Mouse (Mus musculus) small intestine, adult 2 months (tissue): ENCODE measurements around the gene Ncl. TPM values are rescaled to one million over a fixed set of nuclear protein-coding genes. Genes with fewer than 3 reads are reported as not detected.

Source experiments
- H3K27ac ChIP-seq: fragments of 200-500 bp; 2 replicates; pipeline ENCODE4 v1.5.1; 2012; ENCODE audit warnings: low read depth, low read length, control low read depth, inconsistent platforms; ENCODE audit not compliant: insufficient read depth
- H3K27me3 ChIP-seq: fragments of 200-500 bp; 2 replicates; pipeline ENCODE4 v1.6.1; 2012; ENCODE audit warnings: mild to moderate bottlenecking, moderate library complexity, low read length, inconsistent platforms; ENCODE audit not compliant: control insufficient read depth, insufficient read depth
- H3K36me3 ChIP-seq: fragments of 200-500 bp; 2 replicates; pipeline ENCODE4 v1.6.1; 2012; ENCODE audit warnings: mild to moderate bottlenecking, low read length, control low read depth, inconsistent platforms; ENCODE audit not compliant: control insufficient read depth, insufficient read depth
- H3K4me1 ChIP-seq: fragments of 200-500 bp; 2 replicates; pipeline ENCODE4 v1.6.1; 2012; ENCODE audit warnings: low read length, inconsistent platforms, mixed read lengths; ENCODE audit not compliant: control insufficient read depth, insufficient read depth, insufficient read length
- H3K4me3 ChIP-seq: fragments of 200-500 bp; 2 replicates; pipeline ENCODE4 v1.5.1; 2012; ENCODE audit warnings: low read depth, mild to moderate bottlenecking, control low read depth, inconsistent platforms, low read length, moderate library complexity
- CTCF ChIP-seq: fragments of 200-500 bp; IDR thresholded peaks from 2 replicates; pipeline ENCODE4 v1.5.1; 2012; ENCODE audit warnings: low read depth, mild to moderate bottlenecking, control low read depth, inconsistent platforms, low read length, moderate library complexity, mixed read lengths; ENCODE audit not compliant: insufficient replicate concordance, insufficient read length; ENCODE audit errors: extremely low read depth
- POLR2A ChIP-seq: fragments of 200-500 bp; IDR thresholded peaks from 2 replicates; pipeline ENCODE4 v1.6.1; 2012; ENCODE audit warnings: low read depth, mild to moderate bottlenecking, control low read depth, inconsistent platforms, low read length, moderate library complexity
- WGBS: fragments of 180-500 bp; shearing (Covaris S2); methylation state at CpG from one replicate; pipeline ENCODE4 v1.1.7; 2018; 5-methylcytosine and 5-hydroxymethylcytosine counted together
- polyA plus RNA-seq: library from polyadenylated mRNA; depleted of rRNA; stranded (reverse); fragments of >200 nt; gene quantifications from 2 replicates; pipeline ENCODE4 v1.2.3, GENCODE M21; 2012

Ncl gene
- polyA plus RNA-seq, 1 experiment = 6.1 TPM

- WGBS = 53% methylated on average over 7 of the region's 7 CpGs
- peak overlapping the region; percentile 58 for H3K27ac ChIP-seq
- no peak overlapping the region for H3K4me3 ChIP-seq
- H3K4me1 ChIP-seq = peaks cover 5% of the 10 kb centered on the region; the same call in 1 of the 2 replicates
- no peaks in the 10 kb centered on the region for H3K36me3 ChIP-seq
- H3K27me3 ChIP-seq = no peaks in the 10 kb centered on the region
- no peak for TF ChIP-seq CTCF
These were observed 39.0 kb upstream of the Ncl start for GRCm38 (mm10) chr1:86398222-86398621.

DNA sequence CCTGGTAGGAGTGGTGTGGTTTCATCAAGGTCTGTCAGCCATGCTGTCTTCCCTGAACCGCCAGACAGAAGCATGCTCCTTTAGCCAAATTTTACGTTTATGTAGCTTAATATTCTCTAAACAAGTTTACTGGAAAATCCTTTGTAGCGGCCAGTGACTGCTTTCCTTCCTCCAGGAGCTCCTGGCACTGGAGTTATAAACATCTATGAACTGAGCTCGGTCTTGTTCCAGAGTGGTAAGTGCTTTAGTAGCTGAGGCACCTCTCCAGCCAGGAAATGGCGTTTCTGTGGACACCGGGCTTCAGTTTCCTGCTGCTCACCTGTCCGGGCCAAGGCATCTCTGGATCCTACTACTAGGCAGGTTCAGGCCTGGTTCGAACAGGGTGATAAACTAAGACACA, 38.4 kb upstream of the Ncl start:
- Histone ChIP-seq H3K4me3 (no peak overlapping the region), H3K27ac (peak overlapping the region; percentile 58), H3K36me3 (no peaks in the 10 kb centered on the region), H3K4me1 (peaks cover 5% of the 10 kb centered on the region; the same call in 1 of the 2 replicates), H3K27me3 (no peaks in the 10 kb centered on the region)
- WGBS = 68% methylated on average over 8 of the region's 8 CpGs
- TF ChIP-seq POLR2A (no peak), CTCF (no peak)

DNA sequence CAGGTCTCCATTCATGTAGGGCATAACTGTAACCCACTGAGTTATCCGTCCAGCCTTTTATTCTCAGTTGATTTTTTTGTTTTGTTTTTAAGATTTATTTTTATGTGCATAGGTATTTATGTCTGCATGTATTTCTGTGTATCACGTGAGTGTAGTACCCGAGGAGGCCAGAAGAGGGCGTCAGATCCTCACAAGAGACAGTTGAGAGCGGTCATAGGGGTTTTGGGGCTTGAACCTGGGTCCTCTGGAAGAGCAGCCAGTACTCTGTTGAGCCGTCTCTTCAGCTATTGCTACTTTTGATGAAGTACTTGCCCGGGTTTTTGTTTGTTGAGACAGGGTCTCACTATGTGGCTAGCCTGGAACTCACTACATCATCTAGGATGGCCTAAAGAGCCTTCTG, 36.7 kb upstream of the Ncl start:
- Histone ChIP-seq H3K36me3 (no peaks in the 10 kb centered on the region), H3K4me3 (no peak overlapping the region), H3K27ac (no peak overlapping the region), H3K27me3 (no peaks in the 10 kb centered on the region), H3K4me1 (peaks cover 8% of the 10 kb centered on the region; the same call in 1 of the 2 replicates)
- TF ChIP-seq CTCF = peak; percentile 36; the same call in 1 of the 2 replicates
- TF ChIP-seq POLR2A = no peak
- 71% methylated on average over 7 of the region's 7 CpGs for WGBS

DNA sequence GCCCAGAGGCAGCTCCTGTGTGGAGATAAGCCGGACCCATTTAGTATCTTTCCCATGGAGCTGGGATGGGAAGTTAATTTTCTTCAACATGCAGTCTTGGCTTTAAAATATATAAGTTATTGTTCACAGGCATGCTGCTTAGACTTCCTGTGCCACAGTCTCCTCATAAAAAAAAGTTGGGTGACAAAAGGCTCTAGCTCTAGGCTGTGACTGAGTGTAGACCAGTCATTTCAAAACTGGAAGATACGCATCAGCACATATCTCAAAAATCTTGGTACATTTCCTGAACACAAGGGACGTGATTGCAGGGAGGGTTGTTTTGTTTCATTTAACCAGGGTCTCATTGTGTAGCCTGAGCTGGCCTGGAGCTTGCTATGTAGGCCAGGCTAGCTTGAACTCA, 35.0 kb upstream of the Ncl start:
- WGBS = 81% methylated on average over 3 of the region's 3 CpGs
- no peaks in the 10 kb centered on the region for H3K36me3 ChIP-seq
- no peak overlapping the region for H3K4me3 ChIP-seq
- H3K27me3 ChIP-seq = no peaks in the 10 kb centered on the region
- H3K4me1 ChIP-seq = peaks cover 10% of the 10 kb centered on the region
- no peak for TF ChIP-seq POLR2A
- TF ChIP-seq CTCF = no peak
- H3K27ac ChIP-seq = 0 out of 2 replicates have a peak overlapping the region, but pooled peaks have one; percentile 37

DNA sequence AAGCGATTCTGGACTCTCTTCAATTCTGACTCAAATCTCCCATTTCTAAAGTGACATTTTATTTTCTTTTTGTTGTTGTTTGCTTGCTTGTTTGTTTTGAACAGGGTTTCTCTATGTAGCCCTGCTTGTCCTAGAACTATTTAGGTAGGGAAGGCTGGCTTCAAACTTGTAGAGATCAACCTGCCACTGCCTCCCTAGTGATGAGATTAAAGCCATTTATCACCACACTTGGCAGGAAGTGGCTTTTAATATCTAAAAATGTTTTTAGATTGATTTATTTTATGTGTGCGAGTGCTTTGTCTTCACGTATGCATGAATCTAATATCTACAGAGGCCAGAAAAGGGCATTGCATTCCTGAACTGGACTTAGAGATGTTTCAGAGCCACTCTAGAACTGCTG, 34.0 kb upstream of the Ncl start:
- no peaks in the 10 kb centered on the region for H3K36me3 ChIP-seq
- no peaks in the 10 kb centered on the region for H3K27me3 ChIP-seq
- TF ChIP-seq CTCF (no peak), POLR2A (no peak)
- peaks cover 10% of the 10 kb centered on the region for H3K4me1 ChIP-seq
- WGBS = 60% methylated on average over 3 of the region's 3 CpGs
- no peak overlapping the region for H3K27ac ChIP-seq
- no peak overlapping the region for H3K4me3 ChIP-seq

- no peak for TF ChIP-seq POLR2A
- no peak for TF ChIP-seq CTCF
- Histone ChIP-seq H3K27me3 (no peaks in the 10 kb centered on the region), H3K27ac (no peak overlapping the region), H3K4me3 (no peak overlapping the region), H3K4me1 (peaks cover 10% of the 10 kb centered on the region), H3K36me3 (no peaks in the 10 kb centered on the region)
- 69% methylated on average over 2 of the region's 2 CpGs for WGBS
These were observed 32.2 kb upstream of the Ncl start for GRCm38 (mm10) chr1:86391425-86391824.

DNA sequence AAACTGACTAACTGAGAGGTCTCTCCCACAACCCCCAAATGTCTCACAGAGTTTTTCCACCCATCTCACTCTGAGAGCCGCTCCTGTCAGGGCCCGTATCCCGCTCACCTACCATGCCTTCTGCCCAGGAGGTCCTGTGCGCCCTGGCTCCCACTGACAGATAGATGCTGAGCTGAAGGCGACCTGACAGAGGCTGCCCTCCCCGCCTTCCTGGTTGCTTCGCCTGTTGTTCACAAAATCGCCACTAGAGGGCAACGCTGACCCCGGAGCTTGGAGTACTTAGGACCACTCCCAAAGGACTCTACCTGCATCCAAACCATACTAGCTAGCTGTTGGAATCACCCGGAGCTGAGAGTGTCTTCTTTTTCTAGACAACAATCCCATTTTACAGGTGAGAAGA, 30.0 kb upstream of the Ncl start:
- H3K27me3 ChIP-seq = no peaks in the 10 kb centered on the region
- H3K4me3 ChIP-seq = peak overlapping the region; percentile 29
- WGBS = under 1% methylated on average over 11 of the region's 11 CpGs
- TF ChIP-seq CTCF = peak; percentile 93
- no peak for TF ChIP-seq POLR2A
- peaks cover 5% of the 10 kb centered on the region for H3K4me1 ChIP-seq
- H3K27ac ChIP-seq = no peak overlapping the region
- no peaks in the 10 kb centered on the region for H3K36me3 ChIP-seq
